Mouse (Mus musculus) spleen, postnatal 10 days (tissue): ENCODE measurements around the gene Tuba1b.

Experiments used
- DNase-seq, 2 experiments: peaks; one replicate each; pipeline ENCODE4 v3.0.0; 2021 to 2022; ENCODE audit warnings: low spot score in 2 of 2

The Tuba1b gene

GRCm38 (mm10) chr15:98891907-98892606 lies 42.3 kb downstream of the Tuba1b start:
- DNase-seq: peak in 1 of 2 experiments; percentile 55

- DNase-seq: no peak
Measured at GRCm38 (mm10) chr15:98891198-98891742, 43.1 kb downstream of the Tuba1b start.

- no peak for DNase-seq
Measured at GRCm38 (mm10) chr15:98887526-98887925, 46.8 kb downstream of the Tuba1b start.

GRCm38 (mm10) chr15:98886667-98887387 lies 47.5 kb downstream of the Tuba1b start:
- no peak for DNase-seq

GRCm38 (mm10) chr15:98884106-98884505 lies 50.3 kb downstream of the Tuba1b start:
- DNase-seq: no peak

DNA sequence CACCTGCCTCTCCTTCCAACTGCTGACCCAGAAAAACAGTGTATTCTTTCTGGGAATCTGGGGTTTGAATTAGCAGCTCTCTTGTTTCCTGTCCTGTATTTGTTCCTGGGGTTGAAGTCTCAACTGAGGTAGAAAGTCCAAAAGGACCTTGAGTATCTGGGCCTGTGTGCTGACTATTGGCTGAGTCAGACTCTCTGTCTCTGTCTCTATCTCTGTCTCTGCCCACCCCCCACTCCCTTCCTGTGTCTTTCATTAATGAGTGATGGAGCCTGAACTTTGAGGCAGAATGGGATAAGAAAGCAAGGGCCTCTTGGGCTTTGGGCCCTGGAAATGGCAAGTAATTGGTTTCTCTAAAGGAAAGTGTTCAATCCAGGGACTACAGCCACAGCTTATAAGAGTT lies 50.7 kb downstream of the Tuba1b start:
- DNase-seq: no peak

DNA sequence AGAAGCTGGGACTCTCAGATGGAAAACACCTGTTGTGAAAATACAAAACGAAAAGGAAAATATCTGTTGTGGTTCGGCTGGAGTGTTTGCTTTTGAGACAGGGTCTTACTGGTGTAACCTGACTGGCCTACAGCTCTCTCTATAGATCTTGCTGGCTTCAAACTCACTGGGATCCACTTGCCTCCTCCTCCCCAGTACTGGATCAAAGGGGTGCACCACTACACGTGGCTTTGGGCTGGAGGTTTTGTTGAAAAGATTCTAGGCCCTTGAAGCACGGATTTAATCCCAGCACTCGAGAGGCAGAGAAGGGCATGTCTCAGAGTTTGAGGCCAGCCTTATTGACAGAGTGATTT lies 52.7 kb downstream of the Tuba1b start:
- DNase-seq: no peak
